Mouse (Mus musculus) embryonic fibroblast, embryonic 13.5 days (primary cell): ENCODE measurements around the gene Cradd.

Experiments used
- CTCF ChIP-seq: IDR thresholded peaks from 2 replicates; pipeline ENCODE4 v1.5.1; 2011; ENCODE audit warnings: mild to moderate bottlenecking, control low read depth, low read length, moderate library complexity, borderline replicate concordance; ENCODE audit not compliant: insufficient read depth
- POLR2A ChIP-seq: IDR thresholded peaks from 2 replicates; pipeline ENCODE4 v1.6.1; 2011; ENCODE audit warnings: low read depth, mild to moderate bottlenecking, control low read depth, low read length, moderate library complexity

- TF ChIP-seq CTCF, result no peak
- TF ChIP-seq POLR2A, result no peak
Observed at GRCm38 (mm10) chr10:95207423-95207822, 116.5 kb downstream of the Cradd start.
